Mouse (Mus musculus) brain, embryonic 14.5 days (tissue): ENCODE measurements around the gene Nedd9.

Source experiments
- CTCF ChIP-seq: fragments of 200-500 bp; IDR thresholded peaks from 2 replicates; pipeline ENCODE4 v1.5.1; 2012; ENCODE audit warnings: inconsistent platforms, mild to moderate bottlenecking, moderate library complexity, borderline replicate concordance; ENCODE audit not compliant: insufficient read depth, insufficient read length; ENCODE audit errors: extremely low read depth
- POLR2A ChIP-seq: fragments of 200-500 bp; IDR thresholded peaks from 2 replicates; pipeline ENCODE4 v1.6.1; 2012; ENCODE audit warnings: mild to moderate bottlenecking, inconsistent platforms, borderline replicate concordance; ENCODE audit not compliant: poor library complexity, insufficient read depth, insufficient read length, severe bottlenecking; ENCODE audit errors: extremely low read depth

- TF ChIP-seq POLR2A (no peak), CTCF (no peak)
Observed at GRCm38 (mm10) chr13:41339653-41340351, 147.4 kb downstream of the Nedd9 start.
